Mouse (Mus musculus) heart, adult 18-20 months (tissue): ENCODE measurements at regions not wholly inside any gene's neighbourhood (a gene's known extent, or its start where the extent isn't known, plus 50 kb on each side); places are given as distances from the start of the nearest gene placed in this dataset.

Experiments
- DNase-seq, 2 experiments: peaks; one replicate each; pipeline ENCODE4 v3.0.0; 2021 to 2022; ENCODE audit warnings: mixed read lengths in 1 of 2

DNA sequence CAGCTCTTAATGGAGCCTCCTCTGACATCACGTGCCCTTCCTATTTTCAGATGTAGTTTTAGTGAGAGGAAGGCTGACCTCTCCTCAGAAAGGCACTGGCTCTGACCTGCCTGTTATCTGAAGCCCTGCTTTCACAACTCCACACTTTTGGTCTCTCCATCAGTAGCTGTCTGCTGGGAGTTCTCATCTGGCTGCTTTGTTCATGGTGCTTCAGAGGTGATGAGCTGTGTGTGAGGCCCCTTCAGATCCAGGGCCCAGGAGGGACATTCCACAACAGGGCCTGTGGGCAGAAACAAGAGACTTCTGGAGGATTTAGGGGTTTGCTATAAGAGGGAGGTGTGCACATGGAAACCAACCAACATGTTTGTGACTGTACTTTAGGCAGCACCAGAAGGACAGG is 50.8 kb upstream of the Fhl2 start:
- DNase-seq = peak; percentile 61 to 85

DNA sequence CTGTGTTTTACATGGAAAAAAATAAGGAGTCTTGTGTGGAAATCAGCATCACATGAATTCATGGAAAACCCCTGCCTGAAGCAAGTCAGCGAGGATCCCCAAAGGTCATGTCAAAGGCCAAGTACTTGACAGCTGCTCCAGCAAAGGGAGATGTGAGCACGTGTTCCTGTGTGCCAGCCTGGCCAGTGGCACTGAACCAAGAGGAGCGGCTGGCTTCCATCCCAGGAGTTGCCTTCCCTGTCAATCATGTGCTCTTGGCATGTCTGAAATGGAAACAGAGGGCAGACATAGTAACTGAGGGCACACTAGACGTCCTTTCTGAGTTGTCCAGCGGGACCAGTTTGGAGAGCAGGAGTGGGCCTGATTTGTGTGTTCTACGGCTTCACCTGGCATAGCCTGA is 53.5 kb upstream of the Fhl2 start:
- peak; percentile 86 for DNase-seq

DNA sequence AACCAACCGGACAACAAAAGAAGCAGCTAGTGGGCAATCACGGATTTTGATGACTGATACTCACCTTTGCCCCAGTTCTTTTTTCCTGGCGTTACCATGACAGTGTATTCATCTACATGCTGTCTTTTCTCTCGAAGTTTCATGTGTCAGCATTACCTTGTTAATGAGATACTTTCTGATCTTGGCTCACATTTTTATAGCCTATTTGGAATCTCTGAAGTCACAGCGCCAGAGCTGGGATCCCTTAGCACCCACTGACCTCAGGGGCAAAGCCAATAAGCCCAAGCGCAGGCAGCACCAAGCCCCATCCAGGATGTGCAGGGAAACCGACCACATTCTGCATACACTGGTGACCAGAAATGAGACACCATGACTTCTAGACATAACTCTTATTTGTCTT is 54.6 kb upstream of the Fhl2 start:
- DNase-seq = no peak

DNA sequence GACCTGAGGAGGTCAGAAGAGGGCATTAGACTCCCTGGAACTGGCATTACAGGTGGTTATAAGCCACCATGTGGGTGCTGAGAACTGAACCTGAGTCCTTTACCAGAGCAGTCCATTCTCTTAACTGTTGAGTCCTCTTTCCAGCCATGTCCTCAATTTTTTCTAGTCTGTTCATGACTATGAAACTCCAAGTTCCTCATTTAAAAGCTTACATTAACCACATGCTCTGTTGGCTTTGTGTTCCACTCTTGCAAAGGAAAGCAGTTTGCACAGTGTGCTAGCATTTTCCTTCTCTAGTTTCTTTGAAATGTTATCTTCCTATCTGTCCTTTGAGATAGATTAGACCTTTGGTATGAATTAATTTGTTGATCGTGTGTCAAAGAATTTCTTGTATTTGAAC is 57.3 kb upstream of the Fhl2 start:
- DNase-seq = no peak

DNA sequence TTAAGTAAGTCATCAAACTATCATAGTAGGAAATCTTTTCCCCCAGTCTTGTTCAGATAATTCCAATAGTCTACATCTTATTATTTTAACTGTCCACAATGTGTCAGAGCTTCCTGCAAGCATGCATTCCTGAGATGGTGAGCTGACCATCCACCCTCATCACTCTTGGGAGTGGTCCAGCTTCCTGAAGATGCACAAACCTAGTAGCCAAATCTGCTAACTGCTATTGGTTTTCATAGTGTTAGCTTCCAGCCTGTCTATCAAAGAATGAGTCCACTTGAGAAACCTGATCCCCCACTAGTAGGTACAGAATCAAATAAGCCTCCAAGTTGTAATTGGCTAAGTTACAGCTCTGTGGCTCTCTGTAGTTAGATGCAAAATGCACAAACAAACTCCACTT is 59.3 kb upstream of the Fhl2 start:
- DNase-seq = no peak

DNA sequence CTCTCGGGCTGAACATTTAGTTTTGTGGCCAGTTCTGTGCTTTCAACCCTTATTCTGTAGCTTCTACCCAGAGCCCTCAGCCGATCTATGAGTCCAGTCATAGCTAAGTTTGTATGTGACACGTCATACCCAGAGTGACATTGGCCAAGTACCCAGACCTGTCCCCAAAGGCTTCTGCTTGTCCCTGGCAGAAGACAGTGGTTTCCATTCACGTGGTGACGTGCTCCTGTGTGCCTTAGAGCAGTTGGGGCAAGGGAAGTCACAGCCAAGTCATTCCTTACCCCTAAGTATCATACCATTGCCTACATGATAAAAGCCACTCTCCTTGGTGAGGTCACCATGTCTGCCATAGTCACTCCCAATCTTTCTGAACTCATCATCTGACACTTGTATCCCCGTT is 61.1 kb upstream of the Fhl2 start:
- peak; percentile 80 to 89 for DNase-seq

DNA sequence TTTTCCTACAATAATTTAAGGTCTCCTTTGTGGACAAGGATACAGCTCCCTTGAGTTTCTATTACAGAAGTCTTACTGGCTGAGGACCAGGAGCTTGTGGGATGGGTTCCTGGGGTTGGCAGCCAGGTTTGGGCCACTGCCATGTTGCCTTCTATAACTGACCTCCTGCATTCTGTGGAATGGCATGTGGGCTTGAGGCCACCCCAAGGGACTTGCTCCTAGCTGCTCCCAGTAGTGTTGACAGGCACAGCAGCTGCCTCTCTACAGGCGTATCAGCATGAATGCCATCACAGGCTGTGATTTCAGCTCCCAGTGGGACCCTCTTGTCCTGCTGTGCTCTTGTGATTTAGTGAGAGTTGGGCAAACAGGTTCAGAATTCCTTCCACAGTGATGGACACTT is 63.1 kb upstream of the Fhl2 start:
- DNase-seq = peak; percentile 73 to 87

DNA sequence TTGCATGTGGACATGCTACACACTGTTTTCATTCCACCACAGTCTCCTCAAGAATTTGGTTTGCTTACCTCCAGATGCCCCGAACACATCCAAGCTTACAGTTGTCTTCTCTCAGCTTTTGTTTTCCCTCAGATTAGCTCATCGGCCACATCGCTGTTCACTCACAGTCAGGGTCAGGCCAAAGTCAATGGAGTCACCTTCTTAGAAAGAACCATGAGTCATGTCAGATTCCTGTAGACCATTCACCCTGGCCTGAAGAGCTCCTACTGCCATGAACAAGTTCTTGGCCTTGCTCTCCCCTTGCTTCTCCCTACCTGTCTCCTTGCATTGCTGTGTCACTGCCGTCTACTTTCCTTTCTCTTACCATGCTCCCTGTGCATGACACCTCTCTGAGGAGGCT is 63.7 kb upstream of the Fhl2 start:
- DNase-seq = no peak

DNA sequence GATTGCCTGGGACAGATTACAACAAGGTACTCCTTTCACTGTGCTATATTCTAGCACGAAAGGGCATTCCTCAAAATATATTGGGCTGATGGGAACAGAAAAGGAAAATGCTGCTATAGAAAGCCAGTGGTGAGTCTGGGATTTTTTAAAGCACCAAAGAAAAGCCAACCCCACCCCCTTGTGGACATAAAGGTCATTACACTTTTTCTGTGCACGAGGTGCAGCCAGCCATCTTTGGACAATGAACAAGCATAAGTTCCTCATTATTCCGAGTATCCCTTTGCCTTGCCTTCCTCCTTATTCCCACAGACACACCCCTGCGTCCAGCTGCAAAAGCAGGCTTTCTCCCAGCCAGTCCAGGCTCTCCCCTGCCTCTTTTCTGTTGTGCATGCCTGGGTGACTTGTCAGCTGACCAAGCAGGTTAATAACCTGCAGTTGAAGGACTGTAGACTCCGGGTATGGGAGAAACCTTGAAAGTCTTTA is 67.7 kb upstream of the Fhl2 start:
- DNase-seq = peak; percentile 70 to 87

DNA sequence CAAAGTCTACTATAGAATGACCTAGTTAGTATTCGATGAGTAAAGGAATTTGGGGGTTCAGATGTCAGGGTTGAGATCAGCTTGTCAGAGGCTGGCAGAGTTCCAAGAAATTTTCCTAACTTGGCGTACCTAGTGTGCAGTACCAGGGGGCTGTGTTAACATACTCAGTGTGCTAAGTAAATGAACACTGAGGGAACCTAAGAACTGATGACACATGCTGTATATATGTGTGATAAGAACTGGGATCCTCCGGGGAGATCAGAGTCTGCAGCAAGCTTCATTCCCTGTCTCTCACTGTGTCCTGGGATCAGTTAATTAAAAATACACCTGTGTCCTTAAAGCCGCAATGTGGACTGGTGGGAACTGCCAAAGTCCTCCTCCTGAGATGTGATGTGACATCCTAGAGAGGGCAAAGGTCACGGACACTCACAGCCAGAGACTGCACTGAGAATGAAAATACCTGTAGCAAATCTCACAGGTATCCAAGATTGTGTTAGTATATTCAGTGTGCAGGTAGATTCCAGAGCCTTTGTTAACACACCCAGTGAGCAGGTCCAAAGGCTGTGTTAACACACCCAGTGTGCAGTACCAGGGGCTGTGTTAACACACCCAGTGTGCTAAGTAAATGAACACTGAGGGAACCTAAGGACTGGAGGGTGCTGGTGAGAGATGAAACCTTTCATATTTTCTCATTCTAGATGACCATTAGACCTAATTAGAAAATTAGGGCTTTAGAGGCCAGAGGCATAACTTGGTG is 69.1 kb upstream of the Fhl2 start:
- no peak for DNase-seq

DNA sequence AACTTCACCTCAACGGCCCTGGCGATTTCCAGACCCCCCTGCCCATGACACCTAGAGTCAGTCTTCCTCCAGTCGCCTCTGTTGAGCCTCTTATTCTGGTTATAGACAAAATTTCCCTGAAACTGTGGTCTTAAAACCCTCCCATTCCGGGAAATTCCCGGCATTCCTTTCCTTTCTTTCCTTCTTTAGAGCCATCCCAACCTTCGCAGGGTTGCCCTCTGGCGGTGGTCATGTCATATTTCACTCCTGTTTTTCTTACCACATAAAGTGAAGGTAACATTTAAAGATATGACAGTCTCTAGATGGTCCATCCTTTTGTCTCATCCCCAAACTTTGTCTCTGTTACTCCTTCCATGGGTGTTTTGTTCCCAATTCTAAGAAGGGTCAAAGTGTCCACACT is 72.9 kb upstream of the Fhl2 start:
- DNase-seq = peak in 1 of 2 experiments; percentile 26

DNA sequence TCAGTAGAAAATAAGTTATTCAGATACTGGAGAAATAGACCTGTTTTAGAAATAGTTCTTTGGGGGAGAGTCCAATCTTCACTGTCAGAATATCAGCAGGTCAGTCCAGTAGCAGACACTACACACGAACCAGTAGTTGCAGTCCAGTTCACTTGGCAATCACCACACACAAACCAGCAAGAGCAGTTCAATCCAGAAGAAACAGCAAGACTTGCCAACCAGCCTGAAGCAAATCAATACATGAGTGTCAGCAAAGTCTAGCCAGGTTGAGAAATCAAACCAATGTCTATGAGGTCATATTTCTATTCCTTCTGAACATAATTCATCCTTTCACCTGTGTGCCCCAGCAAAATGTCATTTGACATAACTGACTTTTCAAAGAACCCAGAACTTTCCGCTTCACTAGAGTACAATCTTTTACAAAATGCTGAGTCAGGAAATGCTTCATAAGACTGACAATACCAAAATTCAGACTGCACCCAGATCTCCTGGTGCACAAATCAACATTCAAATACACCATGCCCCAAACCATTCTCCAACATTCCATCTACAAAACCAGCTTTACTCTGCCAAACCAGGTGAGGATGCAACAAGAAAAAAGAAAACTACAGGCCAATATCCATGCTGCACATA is 76.6 kb upstream of the Fhl2 start:
- DNase-seq = no peak

DNA sequence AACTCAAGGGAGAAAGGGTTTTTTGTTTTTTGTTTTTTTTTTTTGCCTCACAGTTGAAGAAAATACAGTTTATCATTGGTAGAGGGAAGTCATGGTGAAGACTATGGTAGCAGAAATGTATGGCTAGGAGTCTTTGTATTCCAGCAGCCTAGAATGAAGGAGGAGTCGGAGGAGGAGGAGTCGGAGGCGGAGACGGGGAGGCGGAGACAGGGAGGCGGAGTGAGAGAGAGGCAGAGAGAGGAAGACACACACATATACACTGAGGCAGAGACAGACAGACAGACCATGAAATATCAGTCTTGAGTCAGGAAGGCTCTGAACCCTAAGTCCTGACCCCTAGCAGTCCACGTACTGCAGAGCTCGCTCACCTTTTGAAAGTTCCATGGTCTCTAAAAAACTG is 95.0 kb upstream of the Fhl2 start:
- no peak for DNase-seq

DNA sequence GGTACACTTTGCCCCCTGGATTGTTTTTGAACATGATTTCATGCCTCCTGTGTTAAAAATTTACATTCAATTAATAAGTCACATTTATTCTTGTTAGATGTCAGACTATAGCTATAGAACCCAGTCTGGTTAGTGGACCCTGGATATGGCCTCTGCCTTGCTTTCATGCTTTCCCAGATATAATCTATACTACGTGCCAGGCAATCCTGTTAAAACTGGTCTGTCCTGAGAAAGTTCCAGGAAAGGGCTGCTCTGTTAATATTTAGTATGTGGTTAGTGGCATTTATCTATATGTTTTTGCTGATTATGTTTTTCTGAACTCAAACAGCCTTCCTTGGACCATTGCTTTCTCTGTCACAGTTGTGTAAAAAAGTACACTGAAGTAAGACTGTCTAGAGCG is 95.8 kb upstream of the Fhl2 start:
- no peak for DNase-seq

DNA sequence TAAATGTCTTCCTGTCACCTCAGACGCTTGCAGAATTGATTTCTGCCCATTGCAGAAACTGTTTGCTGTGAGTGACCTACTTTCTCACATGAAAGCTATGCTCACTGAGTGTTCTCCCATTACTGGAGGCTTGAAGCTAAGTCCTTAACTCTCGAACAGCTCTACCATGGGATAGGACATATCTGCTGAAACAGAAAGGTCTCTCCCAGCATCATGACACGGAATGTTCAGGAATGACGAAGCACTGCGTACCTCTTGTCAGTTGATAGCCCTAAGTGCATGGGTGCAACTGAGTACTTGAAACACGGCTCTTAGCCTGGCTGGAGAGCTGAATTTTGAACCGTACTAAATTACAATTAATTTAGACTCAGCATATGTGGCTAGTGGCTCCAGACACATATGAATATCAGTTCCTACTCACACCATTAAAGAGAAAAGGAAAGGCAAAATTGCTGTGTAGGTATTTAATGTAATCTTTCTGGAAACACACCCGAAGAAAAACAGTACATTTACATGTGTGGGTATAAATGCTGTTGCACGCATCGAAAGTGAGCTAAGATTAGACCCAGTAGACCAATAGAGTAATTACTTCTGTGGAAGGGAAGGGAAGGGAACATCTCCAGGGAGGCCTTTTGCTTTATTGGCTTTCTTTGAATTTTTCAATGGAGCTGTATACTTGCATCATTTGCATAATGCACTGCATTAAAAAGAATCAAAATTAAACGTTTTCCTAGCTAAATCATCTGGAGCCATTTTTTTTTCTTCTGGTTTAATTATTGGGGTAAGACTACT is 97.6 kb upstream of the Fhl2 start:
- no peak for DNase-seq

DNA sequence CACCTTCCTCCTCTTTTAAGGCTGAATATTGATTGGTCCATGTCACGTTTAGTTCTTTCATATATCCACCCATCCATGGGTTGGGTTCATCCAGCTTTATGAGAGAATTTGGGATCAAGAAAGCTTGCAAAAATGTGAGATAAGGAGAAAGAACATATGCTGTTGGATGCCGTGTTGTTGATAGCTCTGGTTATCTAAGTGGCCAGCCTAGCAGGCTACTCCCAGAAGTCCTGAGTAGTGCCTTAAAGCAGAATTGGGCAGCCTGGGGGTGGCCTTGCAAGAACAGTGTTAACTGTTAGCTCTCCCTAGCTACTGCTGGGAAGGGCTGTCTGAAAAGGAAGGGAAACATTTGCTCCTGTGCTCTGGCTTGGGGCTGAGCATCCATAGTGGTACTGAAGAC is 100.8 kb upstream of the Fhl2 start:
- no peak for DNase-seq

DNA sequence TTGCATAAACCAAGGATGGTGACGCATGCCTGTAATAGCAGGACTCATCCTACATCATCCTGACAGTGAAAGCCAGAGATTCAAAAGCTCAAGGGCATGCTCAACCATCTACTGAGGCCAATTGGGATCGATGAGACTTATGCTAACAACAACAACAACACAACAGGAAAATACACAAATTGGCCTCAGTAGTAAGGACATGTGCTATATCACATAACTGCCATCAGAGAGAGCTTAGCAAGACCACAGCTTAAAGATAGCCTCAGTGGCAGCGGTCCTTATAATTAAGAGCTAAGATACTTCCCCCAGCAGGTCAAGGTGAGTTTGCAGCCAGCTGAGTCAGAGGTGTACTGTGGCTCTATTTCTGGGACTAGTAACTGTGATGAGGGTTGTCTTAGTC is 102.0 kb upstream of the Fhl2 start:
- no peak for DNase-seq

DNA sequence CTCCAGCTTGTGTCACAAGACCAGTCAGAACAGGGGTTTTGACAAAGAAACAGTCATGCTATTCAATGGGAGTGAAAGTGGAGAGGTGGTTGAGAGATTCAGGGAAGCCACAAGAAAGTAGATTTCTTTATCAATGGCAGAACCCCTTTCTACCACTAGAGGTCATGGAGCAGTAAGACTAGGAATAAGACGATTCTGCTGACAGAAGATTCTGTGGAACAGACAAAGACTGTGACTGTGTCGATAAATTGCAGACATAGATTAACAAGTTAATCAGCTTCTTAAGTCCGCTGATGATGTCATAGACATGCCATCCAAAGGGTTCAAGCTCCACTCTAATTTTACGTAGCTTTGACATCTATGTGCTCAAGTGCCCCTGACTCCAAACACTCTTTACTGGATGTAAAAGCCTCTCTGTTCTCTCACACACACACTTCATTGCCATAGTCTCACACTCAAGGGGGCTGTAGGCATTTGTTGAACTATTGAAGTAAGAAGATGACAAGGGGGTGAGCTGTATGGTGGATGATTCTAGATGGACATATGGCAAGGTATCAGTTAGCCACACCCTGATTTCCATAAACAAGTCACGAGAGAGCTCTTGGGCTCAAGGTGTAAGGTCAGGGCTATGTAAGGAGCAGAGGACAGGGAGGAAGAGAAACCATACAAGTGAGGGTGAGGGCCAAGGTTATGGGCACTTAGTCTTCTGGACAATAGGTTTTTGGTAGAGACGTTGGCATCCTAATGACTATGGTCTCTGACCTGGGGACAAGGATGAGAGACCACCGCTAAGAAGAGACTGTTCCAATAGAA is 102.9 kb upstream of the Fhl2 start:
- DNase-seq = peak; percentile 18 to 58

DNA sequence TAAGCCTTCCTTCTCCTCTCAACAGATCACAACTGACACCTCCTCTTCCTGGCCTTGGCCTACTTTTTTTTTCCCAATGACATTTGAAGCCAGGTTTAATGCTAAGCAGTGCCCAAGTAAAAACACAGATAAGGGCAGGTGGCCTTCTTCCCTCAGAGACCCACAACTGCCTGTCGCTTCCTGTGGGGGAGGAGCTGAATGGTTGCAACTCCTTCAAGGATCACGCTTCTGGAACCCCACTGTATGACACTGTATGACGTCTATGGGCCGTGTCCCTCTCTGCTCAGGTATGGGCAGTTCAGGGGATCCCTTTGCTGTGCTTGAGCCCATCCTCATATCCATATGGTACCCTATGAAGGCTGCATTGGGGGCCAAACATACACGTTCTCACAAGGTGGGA is 103.9 kb upstream of the Fhl2 start:
- no peak for DNase-seq

DNA sequence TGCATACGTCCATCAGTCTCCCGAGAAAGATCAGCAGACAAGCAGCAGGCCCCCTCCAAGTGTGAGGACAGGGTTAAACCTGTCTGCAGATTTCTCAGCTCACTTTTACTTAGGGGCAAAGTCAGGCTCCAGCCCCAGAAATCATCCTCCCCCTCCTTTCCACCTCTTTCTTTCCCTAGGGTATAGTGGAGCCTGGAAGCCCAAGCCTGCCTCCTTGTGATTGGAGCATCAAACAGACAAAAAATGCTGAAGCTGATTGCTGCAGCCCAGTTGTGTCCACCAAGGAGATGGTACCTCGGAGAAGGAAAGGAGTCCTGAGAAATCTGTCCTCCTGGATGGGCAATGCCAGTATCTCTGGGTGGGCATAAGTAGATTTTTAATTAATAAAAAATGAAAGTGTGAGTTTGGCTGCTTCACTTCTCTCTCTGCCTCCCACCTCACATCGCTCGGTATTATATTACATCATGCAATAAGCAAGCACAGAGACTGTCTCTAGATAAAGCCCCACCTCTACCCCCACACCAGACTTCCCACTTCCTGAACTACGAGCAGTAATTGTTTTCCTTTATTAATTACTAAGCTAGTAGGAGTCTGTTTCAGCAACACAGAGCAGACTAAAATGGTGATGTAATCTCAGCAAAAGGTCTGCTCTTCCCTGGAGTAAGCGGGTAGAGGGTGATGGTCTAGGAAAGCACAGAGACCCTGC is 105.2 kb upstream of the Fhl2 start:
- no peak for DNase-seq

DNA sequence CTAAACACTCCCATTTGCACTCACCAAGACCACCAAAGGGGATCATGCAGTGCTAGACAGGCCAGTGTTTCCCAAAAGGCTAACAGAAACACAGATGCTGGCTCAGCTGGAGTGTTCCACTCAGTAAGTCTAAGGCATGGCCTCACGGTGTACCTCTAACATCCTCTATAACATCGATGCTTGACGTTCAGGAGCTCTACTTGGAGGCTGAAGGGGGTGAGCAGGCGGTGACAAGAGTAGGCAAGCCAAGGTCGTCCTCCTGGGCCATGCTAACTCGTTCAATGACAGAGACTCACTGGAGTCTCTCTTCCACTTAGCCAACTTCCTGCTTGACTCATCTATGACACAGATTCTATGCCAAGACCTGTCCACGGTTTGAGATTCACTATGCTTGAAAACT is 105.9 kb upstream of the Fhl2 start:
- no peak for DNase-seq
